Mouse (Mus musculus): ENCODE data around the gene Idnk.

DNA sequence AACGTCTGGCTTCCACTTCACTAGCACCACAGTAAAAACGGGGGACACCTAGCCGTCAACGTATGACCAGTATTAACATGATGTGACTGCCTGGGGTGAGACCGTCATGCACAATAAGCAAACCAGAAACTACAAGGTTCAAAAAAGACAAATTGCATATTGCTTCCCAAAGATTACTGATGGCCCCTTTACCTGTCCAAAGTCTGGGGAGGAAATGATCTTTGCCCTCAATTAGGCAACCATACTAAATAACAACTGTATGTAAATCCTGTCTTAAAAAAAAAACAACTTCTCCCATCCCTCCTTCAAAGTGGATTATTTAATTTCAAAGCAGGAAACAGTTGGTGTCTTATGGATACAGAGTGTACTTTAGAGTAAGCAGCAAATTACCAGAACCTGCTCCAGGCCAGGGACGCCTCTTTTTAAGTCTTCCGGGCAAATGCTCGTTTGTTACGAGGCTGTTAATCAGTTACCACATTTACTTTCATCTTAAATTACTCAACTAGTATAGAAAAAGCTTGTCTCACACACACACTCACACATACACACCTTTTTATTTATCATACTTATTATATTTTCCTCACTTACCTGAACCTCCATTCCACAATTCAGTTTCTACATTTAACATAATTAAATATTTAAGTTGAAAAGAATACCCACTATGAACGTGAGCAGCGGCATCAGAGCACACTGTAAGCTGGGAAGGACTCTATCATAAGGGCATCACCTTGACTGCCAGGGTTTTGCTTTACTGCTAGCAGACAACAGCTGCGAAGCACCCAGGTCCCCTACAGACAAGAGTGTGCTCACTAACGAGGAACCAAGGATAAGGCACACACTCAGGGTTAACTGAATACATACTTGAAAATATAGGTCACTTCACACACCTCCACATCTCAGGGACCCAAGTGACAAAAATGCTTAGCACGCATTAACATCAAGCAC lies 24.4 kb downstream of the Idnk start:
- TF ChIP-seq POLR2A (IDR thresholded peaks at IDR 0.05; ENCODE audit: borderline replicate concordance, insufficient read depth, low read length) (no peak), CTCF (IDR thresholded peaks at IDR 0.05; ENCODE audit: borderline replicate concordance, insufficient read depth, low read depth, low read length) (no peak)

Measured in cerebellum, adult 2 months (tissue).